Mouse (Mus musculus) stomach, postnatal 0 days (tissue): ENCODE measurements around the gene Mdga1.

Experiments used
- CTCF ChIP-seq: IDR thresholded peaks from 2 replicates; pipeline ENCODE4 v1.5.1; 2016; ENCODE audit warnings: antibody characterized with exemption, low read depth, mild to moderate bottlenecking, moderate library complexity
- EP300 ChIP-seq: optimal IDR thresholded peaks from 2 replicates; pipeline ENCODE3; 2016; ENCODE audit warnings: antibody characterized with exemption

DNA sequence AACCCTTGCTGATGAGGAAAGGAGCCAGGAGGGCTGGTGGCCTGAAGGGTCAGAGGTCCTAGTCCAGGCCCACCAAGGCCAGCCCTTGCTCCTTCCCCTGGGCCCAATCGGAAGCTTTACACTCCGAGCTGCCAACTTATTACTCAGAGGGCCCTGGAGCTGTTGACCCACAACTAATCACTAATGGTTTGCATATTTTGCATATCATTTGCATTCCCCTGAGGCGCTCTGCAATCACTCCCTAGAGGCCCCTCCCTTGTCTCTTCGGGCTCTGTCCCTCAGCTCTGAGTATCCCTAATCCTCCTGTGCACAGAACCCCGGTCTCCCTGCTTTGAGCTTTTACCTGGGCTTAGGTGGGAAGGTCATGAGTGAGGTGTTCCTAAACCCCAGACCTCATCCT lies 4.4 kb downstream of the Mdga1 start:
- TF ChIP-seq CTCF (no peak), EP300 (no peak)
